Mouse (Mus musculus) olfactory bulb, adult 2 months (tissue): ENCODE measurements around the gene Npr2.

Experiments used
- CTCF ChIP-seq: fragments of 200-500 bp; IDR thresholded peaks from 2 replicates; pipeline ENCODE4 v1.5.1; 2012; ENCODE audit warnings: low read depth, mild to moderate bottlenecking, low read length, moderate library complexity; ENCODE audit not compliant: insufficient read depth
- POLR2A ChIP-seq: fragments of 200-500 bp; IDR thresholded peaks from 2 replicates; pipeline ENCODE4 v1.6.1; 2012; ENCODE audit warnings: mild to moderate bottlenecking, low read depth, low read length, moderate library complexity; ENCODE audit not compliant: insufficient read depth

DNA sequence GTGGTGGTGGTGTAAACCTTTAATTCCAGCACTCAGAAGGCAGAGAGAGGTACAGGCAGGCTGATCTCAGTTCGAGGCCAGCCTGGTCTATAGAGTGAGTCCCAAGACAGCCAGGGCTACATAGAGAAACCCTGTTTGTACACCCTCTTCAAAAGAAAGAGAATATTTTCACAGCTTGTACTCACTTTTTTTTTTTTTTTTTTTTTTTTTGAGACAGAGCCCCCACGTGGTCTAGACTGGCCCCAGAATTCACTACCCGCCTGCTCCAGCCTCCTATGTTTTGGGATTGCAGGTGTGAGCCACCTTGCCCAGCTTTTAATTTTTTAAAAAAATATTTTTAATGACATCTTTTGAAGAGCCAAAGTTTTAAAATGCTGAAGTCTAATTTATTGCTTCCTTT is 27.6 kb upstream of the Npr2 start:
- TF ChIP-seq POLR2A = no peak
- TF ChIP-seq CTCF = no peak
